Mouse (Mus musculus) kidney, embryonic 14.5 days (tissue): ENCODE measurements around the gene Polr2m. TPM values are rescaled to one million over a fixed set of nuclear protein-coding genes. Genes with fewer than 3 reads are reported as not detected.
"Not testable (repeated sequence)": the region's sequence is repeated elsewhere in the genome, so short reads cannot be mapped to it uniquely, and the experiment has no call there.

Source experiments
- ATAC-seq: fragments of 200-750 bp; cut with Nextera tagmentation; 2 replicates; pipeline ENCODE4 v1.8.0; 2017; ENCODE audit warnings: moderate number of reproducible peaks, mild to moderate bottlenecking, moderate TSS enrichment, moderate library complexity; ENCODE audit not compliant: low FRiP score, low TSS enrichment
- H3K27ac ChIP-seq: fragments of 300-500 bp; sonication (generic); 2 replicates; pipeline ENCODE4 v1.5.1; 2014; ENCODE audit warnings: low read depth, mild to moderate bottlenecking, low read length, moderate library complexity, mixed read lengths
- H3K27me3 ChIP-seq: fragments of 300-500 bp; sonication (generic); 2 replicates; pipeline ENCODE4 v1.6.1; 2014; ENCODE audit warnings: mild to moderate bottlenecking, low read length; ENCODE audit not compliant: control insufficient read depth, insufficient read depth
- H3K36me3 ChIP-seq: fragments of 300-500 bp; sonication (generic); 2 replicates; pipeline ENCODE4 v1.6.1; 2014; ENCODE audit warnings: low read length, mixed read lengths; ENCODE audit not compliant: control insufficient read depth, insufficient read depth
- H3K4me1 ChIP-seq: fragments of 300-500 bp; sonication (generic); 2 replicates; pipeline ENCODE4 v1.6.1; 2014; ENCODE audit warnings: low read length, mixed read lengths; ENCODE audit not compliant: control insufficient read depth, insufficient read depth
- H3K4me2 ChIP-seq: fragments of 300-500 bp; sonication (generic); replicated peaks from 2 replicates; pipeline ENCODE4 v1.6.1; 2014; ENCODE audit warnings: low read depth, mild to moderate bottlenecking, low read length
- H3K4me3 ChIP-seq: fragments of 300-500 bp; sonication (generic); 2 replicates; pipeline ENCODE4 v1.5.1; 2014; ENCODE audit warnings: mild to moderate bottlenecking, low read length
- H3K9ac ChIP-seq: fragments of 300-500 bp; sonication (generic); 2 replicates; pipeline ENCODE4 v1.6.1; 2014; ENCODE audit warnings: low read depth, mild to moderate bottlenecking, low read length, moderate library complexity
- H3K9me3 ChIP-seq: fragments of 300-500 bp; sonication (generic); 2 replicates; pipeline ENCODE4 v1.6.1; 2016; ENCODE audit warnings: low read length; ENCODE audit not compliant: control insufficient read depth
- WGBS: fragments of 180-500 bp; shearing (Covaris S2); extraction: QIAGEN DNeasy Blood & Tissue Kit; methylation state at CpG from one replicate; pipeline ENCODE4 v1.1.7; 2014; 5-methylcytosine and 5-hydroxymethylcytosine counted together
- polyA plus RNA-seq: library from polyadenylated mRNA; unstranded; fragments of >200 nt; fragmentation: Nextera tagmentation; extraction: Ambion mirVana; gene quantifications from 2 replicates; pipeline ENCODE4 v1.2.1, GENCODE M21; 2014

Gene Polr2m
- polyA plus RNA-seq, 1 experiment from 2014 or later: 453 TPM

DNA sequence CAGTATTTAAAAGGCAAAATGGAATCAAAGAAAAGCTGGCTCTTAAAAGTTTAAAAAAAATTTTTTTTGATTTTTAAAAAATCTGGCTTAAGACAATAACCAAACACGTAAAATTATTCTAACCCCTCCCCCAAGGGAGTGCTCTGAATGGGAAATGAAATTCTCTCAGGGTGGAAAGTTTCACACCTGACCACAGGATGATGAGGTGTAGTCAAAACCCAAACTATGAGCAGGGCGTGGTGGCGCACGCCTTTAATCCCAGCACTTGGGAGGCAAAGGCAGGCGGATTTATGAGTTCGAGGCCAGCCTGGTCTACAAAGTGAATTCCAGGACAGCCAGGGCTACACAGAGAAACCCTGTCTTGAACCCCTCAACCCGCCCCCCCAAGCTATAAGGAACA lies 1.9 kb downstream of the Polr2m start:
- Histone ChIP-seq H3K9ac (peak overlapping the region; percentile 100; the same call in 1 of the 2 replicates), H3K4me1 (peaks cover 11% of the 10 kb centered on the region; the same call in 1 of the 2 replicates), H3K4me3 (peak overlapping the region; percentile 88), H3K4me2 (peak overlapping the region; percentile 47), H3K36me3 (peaks cover 48% of the 10 kb centered on the region)
- H3K27ac ChIP-seq, H3K27me3 ChIP-seq, H3K9me3 ChIP-seq, ATAC-seq: not testable (repeated sequence)
- 64% methylated on average over 7 of the region's 7 CpGs for WGBS

DNA sequence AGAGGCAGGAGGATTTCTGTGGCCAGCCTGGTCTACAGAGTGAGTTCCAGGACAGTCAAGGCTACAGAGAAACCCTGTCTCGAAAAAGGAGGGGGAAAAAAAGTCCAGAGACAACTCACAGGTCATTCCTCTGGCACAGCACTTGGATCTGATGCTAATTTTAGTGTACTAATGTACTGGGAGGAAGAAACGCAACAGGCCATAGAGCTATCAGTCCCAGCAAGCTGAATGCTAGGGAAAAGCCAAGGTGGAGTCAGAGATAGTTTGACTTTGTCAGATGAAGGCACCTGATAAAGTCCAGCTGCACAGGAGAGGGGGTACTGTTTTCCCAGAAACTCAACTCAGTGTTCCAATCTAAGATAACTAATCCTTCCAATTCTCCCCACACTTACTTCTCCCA lies 5.4 kb downstream of the Polr2m start:
- Histone ChIP-seq H3K4me1 (peaks cover 11% of the 10 kb centered on the region; the same call in 1 of the 2 replicates), H3K4me2 (no peak overlapping the region), H3K27me3 (no peaks in the 10 kb centered on the region), H3K27ac (no peak overlapping the region), H3K36me3 (peaks cover 79% of the 10 kb centered on the region), H3K9me3 (no peaks in the 10 kb centered on the region), H3K9ac (no peak overlapping the region), H3K4me3 (no peak overlapping the region)
- no peak for ATAC-seq
- WGBS: 93% methylated on average over 2 of the region's 2 CpGs

DNA sequence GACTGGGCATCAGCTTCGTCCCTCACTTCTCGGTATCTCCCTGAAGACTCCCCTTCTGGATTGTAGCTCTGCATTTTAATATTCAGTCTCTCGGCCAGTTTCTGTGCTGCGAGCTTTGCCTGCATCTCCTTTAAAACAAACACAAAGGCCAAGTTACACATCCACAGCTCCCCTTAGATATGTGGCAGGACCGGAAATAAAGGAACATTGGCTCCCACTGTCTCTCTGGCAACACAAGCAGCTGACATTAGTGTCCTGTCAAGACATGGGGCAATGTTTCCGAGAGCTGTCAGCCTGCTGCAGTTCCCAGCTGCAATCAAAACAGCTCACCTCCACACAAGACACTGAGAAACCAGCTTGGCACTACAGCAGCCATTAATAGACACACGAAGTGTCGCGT lies 6.3 kb downstream of the Polr2m start:
- H3K9ac ChIP-seq: no peak overlapping the region
- H3K9me3 ChIP-seq: no peaks in the 10 kb centered on the region
- H3K27ac ChIP-seq: no peak overlapping the region
- no peaks in the 10 kb centered on the region for H3K27me3 ChIP-seq
- ATAC-seq: no peak
- H3K36me3 ChIP-seq: peaks cover 88% of the 10 kb centered on the region
- 94% methylated on average over 9 of the region's 9 CpGs for WGBS
- H3K4me3 ChIP-seq: no peak overlapping the region
- H3K4me2 ChIP-seq: no peak overlapping the region
- H3K4me1 ChIP-seq: peaks cover 11% of the 10 kb centered on the region; the same call in 1 of the 2 replicates

DNA sequence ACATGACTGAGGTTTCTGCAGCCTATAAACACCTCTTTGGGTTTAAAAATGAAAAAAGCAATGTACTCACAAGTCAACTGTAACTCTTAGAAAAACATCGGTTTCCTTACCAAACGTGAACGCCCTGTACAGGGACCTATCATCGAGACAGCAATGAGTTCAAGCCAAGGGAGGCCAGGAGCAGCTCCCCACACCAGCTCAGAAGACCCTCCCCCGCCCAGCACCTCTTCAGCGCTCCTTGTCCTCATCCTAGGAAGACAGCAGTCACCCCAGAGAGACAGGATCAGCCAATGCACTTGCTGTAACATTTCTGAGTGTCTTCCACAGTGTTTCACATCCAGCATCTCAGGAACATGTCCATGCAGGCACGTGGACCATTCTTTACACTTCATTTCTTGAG lies 7.1 kb downstream of the Polr2m start:
- Histone ChIP-seq H3K9ac (no peak overlapping the region), H3K36me3 (peaks cover 90% of the 10 kb centered on the region), H3K27ac (no peak overlapping the region), H3K9me3 (no peaks in the 10 kb centered on the region), H3K4me1 (0 out of 2 replicates have a peak, but pooled peaks cover 6% of the 10 kb centered on the region), H3K4me2 (no peak overlapping the region), H3K4me3 (no peak overlapping the region), H3K27me3 (no peaks in the 10 kb centered on the region)
- no peak for ATAC-seq
- 89% methylated on average over 7 of the region's 7 CpGs for WGBS

DNA sequence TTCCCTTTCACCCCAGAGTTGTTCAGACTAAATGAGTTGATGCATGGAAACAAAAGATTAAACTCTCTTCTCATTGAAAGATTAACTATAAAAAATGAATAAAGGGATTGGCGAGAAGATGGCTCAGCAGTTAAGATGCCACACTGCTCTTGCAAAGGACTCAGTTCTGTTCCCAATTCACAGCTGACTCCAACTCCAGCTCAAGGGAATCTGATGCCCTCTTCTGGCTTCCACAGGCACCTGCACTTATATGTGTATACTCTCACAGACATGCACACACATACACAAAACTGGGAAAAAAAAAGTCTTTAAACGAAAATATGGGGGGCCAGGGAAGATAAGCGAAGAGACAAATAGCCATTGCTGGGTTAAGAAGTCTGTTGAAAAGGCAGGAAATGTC lies 9.1 kb downstream of the Polr2m start:
- Histone ChIP-seq H3K27ac (no peak overlapping the region), H3K4me2 (no peak overlapping the region), H3K27me3 (no peaks in the 10 kb centered on the region), H3K9me3 (no peaks in the 10 kb centered on the region), H3K4me1 (no peaks in the 10 kb centered on the region), H3K4me3 (no peak overlapping the region), H3K9ac (no peak overlapping the region), H3K36me3 (peaks cover 70% of the 10 kb centered on the region)
- WGBS: 97% methylated on average over 3 of the region's 3 CpGs
- ATAC-seq: no peak

DNA sequence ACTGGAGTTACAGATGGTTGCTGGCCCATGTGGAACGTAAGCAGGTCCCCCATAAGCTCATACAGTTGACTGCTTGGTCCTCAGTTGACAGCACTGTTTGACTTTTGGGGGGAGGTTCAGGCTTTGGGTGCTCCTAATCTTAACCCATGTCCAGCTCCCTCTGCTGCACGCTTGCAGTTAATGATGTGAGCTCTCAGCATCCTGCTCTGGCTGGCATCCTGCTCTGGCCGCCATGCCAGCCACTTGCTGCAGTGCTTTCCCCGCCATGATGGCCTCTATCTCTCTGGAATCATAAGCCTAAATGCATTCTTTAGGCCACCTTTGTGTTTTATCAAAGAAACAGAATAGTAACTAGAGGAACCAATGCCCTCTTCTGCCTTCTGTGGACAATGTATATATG lies 10.2 kb downstream of the Polr2m start:
- no peaks in the 10 kb centered on the region for H3K9me3 ChIP-seq
- WGBS: 96% methylated on average over 4 of the region's 4 CpGs
- peaks cover 59% of the 10 kb centered on the region for H3K36me3 ChIP-seq
- H3K27ac ChIP-seq: no peak overlapping the region
- ATAC-seq: no peak
- H3K9ac ChIP-seq: no peak overlapping the region
- H3K4me3 ChIP-seq: no peak overlapping the region
- H3K27me3 ChIP-seq: no peaks in the 10 kb centered on the region
- no peak overlapping the region for H3K4me2 ChIP-seq
- H3K4me1 ChIP-seq: no peaks in the 10 kb centered on the region

DNA sequence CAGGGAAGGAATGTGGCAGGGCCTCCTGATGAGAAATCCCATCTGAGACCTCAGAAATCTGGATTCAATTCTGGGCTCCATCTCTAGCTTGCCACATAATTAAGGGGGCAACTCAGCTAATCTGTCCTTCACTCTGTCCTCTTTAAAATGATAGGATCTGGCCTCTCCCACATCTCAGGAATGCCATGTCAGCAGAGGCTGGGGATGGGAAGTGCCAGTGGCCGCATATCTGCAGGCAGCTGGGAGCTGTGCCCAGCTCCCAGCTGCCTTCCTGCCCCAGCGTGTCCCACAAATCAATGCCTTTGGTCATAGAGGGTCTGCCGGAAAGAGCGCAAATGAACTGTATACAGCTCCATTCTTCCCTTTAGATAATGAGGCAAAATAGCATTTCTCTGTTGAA lies 18.3 kb downstream of the Polr2m start:
- no peaks in the 10 kb centered on the region for H3K27me3 ChIP-seq
- no peak for ATAC-seq
- no peaks in the 10 kb centered on the region for H3K4me1 ChIP-seq
- no peaks in the 10 kb centered on the region for H3K9me3 ChIP-seq
- 63% methylated on average over 4 of the region's 4 CpGs for WGBS
- no peak overlapping the region for H3K9ac ChIP-seq
- no peak overlapping the region for H3K4me3 ChIP-seq
- H3K4me2 ChIP-seq: no peak overlapping the region
- no peaks in the 10 kb centered on the region for H3K36me3 ChIP-seq
- H3K27ac ChIP-seq: no peak overlapping the region

DNA sequence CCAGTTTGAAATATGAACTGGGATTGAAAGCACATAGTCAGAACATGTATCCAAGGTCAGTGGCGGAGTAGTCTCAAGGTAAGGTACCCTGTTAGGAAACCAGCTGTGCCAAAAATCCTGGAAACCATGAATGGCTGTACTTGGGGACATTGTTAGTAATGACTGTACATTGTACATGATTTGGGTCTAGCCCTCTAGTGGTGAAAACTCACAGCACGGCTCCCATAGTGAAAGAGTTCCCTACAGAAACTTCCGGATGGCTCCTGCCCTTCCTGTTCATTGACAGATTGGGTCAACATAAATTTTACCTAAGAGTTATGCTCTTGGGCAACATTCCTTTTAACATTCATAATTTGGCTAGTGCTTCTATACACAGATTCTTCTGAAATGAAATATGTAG lies 19.6 kb downstream of the Polr2m start:
- Histone ChIP-seq H3K9ac (no peak overlapping the region), H3K27me3 (no peaks in the 10 kb centered on the region), H3K4me3 (no peak overlapping the region), H3K36me3 (no peaks in the 10 kb centered on the region), H3K9me3 (no peaks in the 10 kb centered on the region), H3K4me2 (no peak overlapping the region), H3K4me1 (no peaks in the 10 kb centered on the region), H3K27ac (no peak overlapping the region)
- no peak for ATAC-seq
- WGBS: 68% methylated on average over 3 of the region's 3 CpGs

DNA sequence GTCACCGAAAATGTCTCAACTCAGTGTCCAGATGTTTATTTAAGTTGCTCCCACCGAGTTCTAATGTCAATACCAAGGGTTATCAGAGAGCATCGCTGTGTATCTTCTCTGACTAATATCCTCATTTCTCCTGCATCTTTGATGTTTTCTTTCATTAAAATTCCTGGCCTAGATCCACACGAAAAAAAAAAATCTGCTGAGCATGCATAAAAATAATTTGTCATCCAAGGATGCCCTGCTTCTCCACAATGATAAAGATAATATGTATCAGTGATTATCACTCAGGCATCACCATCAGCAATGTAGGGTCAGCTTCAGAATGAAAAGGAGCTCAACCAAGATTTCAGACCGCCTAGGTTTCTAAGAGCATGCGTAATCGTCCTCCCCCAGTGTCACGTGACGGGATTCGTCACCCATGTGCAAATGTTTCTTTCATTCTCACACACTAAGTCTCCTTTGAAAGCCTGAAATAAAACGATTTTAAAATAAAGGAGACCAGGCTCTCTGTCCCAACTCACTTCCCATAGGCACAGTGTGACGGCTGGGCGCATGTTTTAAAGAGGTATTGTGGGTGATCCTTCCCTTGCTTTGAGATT lies 22.6 kb downstream of the Polr2m start:
- Histone ChIP-seq H3K9ac (no peak overlapping the region), H3K9me3 (no peaks in the 10 kb centered on the region), H3K36me3 (no peaks in the 10 kb centered on the region), H3K4me1 (no peaks in the 10 kb centered on the region), H3K4me3 (no peak overlapping the region), H3K27ac (no peak overlapping the region), H3K27me3 (no peaks in the 10 kb centered on the region), H3K4me2 (no peak overlapping the region)
- 65% methylated on average over 13 of the region's 13 CpGs for WGBS
- ATAC-seq: no peak
